Comparison of ENCODE assay signal across 20 mouse cellular contexts in genomic region chr9:111245546-111245945, GRCm38 (mm10). TPM values are rescaled to one million over a fixed set of nuclear protein-coding genes. Genes with fewer than 3 reads are reported as not detected.
DNase-seq lines count a peak whose midpoint lies in the region; TF ChIP-seq lines count a peak whose summit lies in the region.
"Had no signal": no experiment of that assay in that cellular context is flagged by ENCODE, and none has a peak within 500 bp of the region (broad histone marks: within the 10 kb centered on the region; RNA-seq: fewer than 3 reads in every experiment).

No protein-coding gene starts in this region.

- H3K36me3 ChIP-seq in embryonic facial prominence, embryonic 10.5 days (replicated peaks): peaks cover 85% of the 10 kb centered on the region

- no peak overlapping the region for H3K4me3 ChIP-seq in layer of hippocampus, adult 2 months
- no peak overlapping the region for H3K4me3 ChIP-seq in embryonic facial prominence, embryonic 10.5 days
- H3K4me3 ChIP-seq: embryonic facial prominence, embryonic 15.5 days; heart, adult 2 months; heart, embryonic 15.5 days; hindbrain, embryonic 10.5 days had no signal

- DNase-seq in layer of hippocampus, adult 2 months (ENCODE audit: low spot score in 2 of 2): no peak
- DNase-seq in layer of hippocampus, adult 9-11 months: no peak
- DNase-seq in A20 (ENCODE audit: low read depth, low spot score) (peak; percentile 56), ES-CJ7 (ENCODE audit: low read depth, low spot score) (peak; percentile 62)
- DNase-seq in brain, adult 2 months (ENCODE audit: low read depth, low spot score): peak; percentile 59
- DNase-seq in embryonic facial prominence, embryonic 10.5 days (ENCODE audit: low spot score): no peak
- no peak for DNase-seq in embryo, embryonic 9.5 days (ENCODE audit: extremely low spot score)
- DNase-seq: adrenal gland, adult 8-10 months; adrenal gland, postnatal 36 days; B cell, adult 2 months; cerebellum, adult 11 months; cerebellum, adult 8-10 months; cerebellum, postnatal 14 days; heart, adult 2 months; kidney, adult 8-10 months had no signal

- no peaks in the 10 kb centered on the region for H3K9me3 ChIP-seq in embryonic facial prominence, embryonic 10.5 days
- H3K9me3 ChIP-seq: embryonic facial prominence, embryonic 15.5 days; heart, embryonic 15.5 days; hindbrain, embryonic 10.5 days had no signal

- H3K27me3 ChIP-seq in embryonic facial prominence, embryonic 10.5 days (replicated peaks; ENCODE audit: low read depth, poor library complexity, severe bottlenecking): no peaks in the 10 kb centered on the region
- H3K27me3 ChIP-seq: embryonic facial prominence, embryonic 15.5 days; heart, embryonic 15.5 days; Patski had no signal

- H3K4me1 ChIP-seq in embryonic facial prominence, embryonic 10.5 days: no peaks in the 10 kb centered on the region
- H3K4me1 ChIP-seq: embryonic facial prominence, embryonic 15.5 days; hindbrain, embryonic 10.5 days had no signal

- 0 out of 2 replicates have a peak, but pooled peaks have one; percentile 5 for TF ChIP-seq CTCF in layer of hippocampus, adult 2 months (conservative IDR thresholded peaks at IDR 0.05)

- 88% methylated on average over 6 of the region's 6 CpGs for WGBS in embryonic facial prominence, embryonic 10.5 days

- no peak overlapping the region for H3K27ac ChIP-seq in layer of hippocampus, adult 2 months
- no peak overlapping the region for H3K27ac ChIP-seq in embryonic facial prominence, embryonic 10.5 days (replicated peaks)
- H3K27ac ChIP-seq: embryonic facial prominence, embryonic 15.5 days; heart, adult 2 months; heart, embryonic 15.5 days; hindbrain, embryonic 10.5 days; hindbrain, embryonic 14.5 days had no signal

RNA-seq across cellular contexts. Expression of gene Mlh1, which starts 26.0 kb away (rescaled TPM):
- total RNA-seq in layer of hippocampus, adult 2 months (2021): 10 to 100 TPM; 15.7 to 17.1 TPM
- polyA plus RNA-seq in embryonic facial prominence, embryonic 10.5 days (2016; fragmentation: Nextera tagmentation; extraction: Ambion mirVana): 52.7 and 56.8 TPM in 2 replicates

RNA-seq across cellular contexts. Expression of gene Epm2aip1, which starts 26.2 kb away (rescaled TPM):
- 10 to 100 TPM; 76.5 to 80.7 TPM for total RNA-seq in layer of hippocampus, adult 2 months (2021)
- polyA plus RNA-seq in embryonic facial prominence, embryonic 10.5 days (2016; fragmentation: Nextera tagmentation; extraction: Ambion mirVana): 29.7 and 30.4 TPM in 2 replicates

Comparison
In these comparisons a context has a peak if more than half of its experiments do, and no peak if none do; other contexts are left out.
1. DNase-seq: peak in A20 (single experiment), ES-CJ7 (single experiment) and brain, adult 2 months (single experiment); none in layer of hippocampus, adult 2 months (0 of 2), layer of hippocampus, adult 9-11 months (single experiment), embryonic facial prominence, embryonic 10.5 days (single experiment) and embryo, embryonic 9.5 days (single experiment).